Mouse (Mus musculus) heart, embryonic 13.5 days (tissue): ENCODE results near the gene Entpd3. TPM values are rescaled to one million over a fixed set of nuclear protein-coding genes. Genes with fewer than 3 reads are reported as not detected.

Source experiments
- ATAC-seq: fragments of 200-750 bp; cut with Nextera tagmentation; 2 replicates; pipeline ENCODE4 v1.8.0; 2017; ENCODE audit warnings: moderate TSS enrichment; ENCODE audit not compliant: insufficient number of reproducible peaks, low FRiP score, low TSS enrichment; ENCODE audit errors: extremely low read depth
- H3K27ac ChIP-seq: fragments of 300-500 bp; sonication (generic); replicated peaks from 2 replicates; pipeline ENCODE4 v1.5.1; 2015; ENCODE audit warnings: moderate library complexity, mild to moderate bottlenecking, inconsistent platforms
- H3K27me3 ChIP-seq: fragments of 300-500 bp; sonication (generic); replicated peaks from 2 replicates; pipeline ENCODE4 v1.6.1; 2015; ENCODE audit warnings: mild to moderate bottlenecking, inconsistent platforms
- H3K36me3 ChIP-seq: fragments of 300-500 bp; sonication (generic); 2 replicates; pipeline ENCODE4 v1.6.1; 2015; ENCODE audit warnings: mild to moderate bottlenecking, inconsistent platforms
- H3K4me1 ChIP-seq: fragments of 300-500 bp; sonication (generic); 2 replicates; pipeline ENCODE4 v1.6.1; 2015; ENCODE audit warnings: inconsistent platforms
- H3K4me2 ChIP-seq: fragments of 300-500 bp; sonication (generic); 2 replicates; pipeline ENCODE4 v1.6.1; 2015; ENCODE audit warnings: inconsistent platforms, mild to moderate bottlenecking, moderate library complexity
- H3K4me3 ChIP-seq: fragments of 300-500 bp; sonication (generic); 2 replicates; pipeline ENCODE4 v1.5.1; 2015; ENCODE audit warnings: moderate library complexity, mild to moderate bottlenecking, inconsistent platforms
- H3K9ac ChIP-seq: fragments of 300-500 bp; sonication (generic); 2 replicates; pipeline ENCODE4 v1.6.1; 2015; ENCODE audit warnings: inconsistent platforms, mild to moderate bottlenecking, moderate library complexity
- H3K9me3 ChIP-seq: fragments of 300-500 bp; sonication (generic); 2 replicates; pipeline ENCODE4 v1.6.1; 2016; ENCODE audit warnings: inconsistent platforms
- WGBS: fragments of 180-500 bp; shearing (Covaris S2); methylation state at CpG from one replicate; pipeline ENCODE4 v1.1.7; 2015; ENCODE audit warnings: mixed read lengths; 5-methylcytosine and 5-hydroxymethylcytosine counted together
- polyA plus RNA-seq: library from polyadenylated mRNA; unstranded; fragments of >200 nt; fragmentation: Nextera tagmentation; extraction: Ambion mirVana; gene quantifications from 2 replicates; pipeline ENCODE4 v1.2.1, GENCODE M21; 2015

Gene Entpd3
- polyA plus RNA-seq, 1 experiment from 2014 or later, result 0.40 TPM

DNA sequence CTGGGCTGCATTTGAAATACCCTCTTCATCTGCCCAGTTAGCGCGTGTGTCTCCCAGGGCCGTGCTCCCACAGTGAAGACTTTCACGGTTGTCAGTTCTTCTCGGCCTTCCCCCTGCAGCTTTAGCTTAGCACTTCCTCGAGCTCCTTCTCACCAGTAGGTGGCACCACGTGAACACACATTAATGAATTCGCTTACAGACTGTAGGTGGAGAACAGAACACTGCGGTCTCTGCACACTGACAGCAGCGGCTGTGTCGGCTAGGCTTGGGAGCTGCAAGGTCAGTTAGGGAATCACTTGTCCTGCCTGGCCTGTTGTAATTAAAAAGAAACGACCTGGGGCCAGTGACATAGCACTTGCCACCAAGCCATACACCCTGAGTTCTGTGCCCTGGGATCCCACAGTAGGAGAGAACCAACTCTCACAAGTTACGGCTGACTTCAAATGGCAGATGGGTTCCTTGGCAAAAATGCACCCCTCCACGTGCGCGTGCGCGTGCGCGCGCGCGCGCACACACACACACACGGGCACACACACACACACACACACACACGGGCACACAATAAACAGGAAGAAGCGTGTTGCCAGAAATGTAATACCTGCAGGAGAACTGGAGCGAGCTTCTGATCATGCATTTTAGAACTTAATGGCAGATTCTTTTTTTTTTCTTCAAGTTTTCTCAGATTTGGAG is 43.1 kb downstream of the Entpd3 start:
- Histone ChIP-seq H3K9me3 (no peaks in the 10 kb centered on the region), H3K27me3 (no peaks in the 10 kb centered on the region), H3K36me3 (no peaks in the 10 kb centered on the region), H3K4me1 (peaks cover 20% of the 10 kb centered on the region), H3K4me2 (peak overlapping the region; percentile 93), H3K9ac (peak overlapping the region; percentile 82), H3K27ac (peak overlapping the region; percentile 75), H3K4me3 (peak overlapping the region; percentile 56)
- peak; percentile 40; the same call in 1 of the 2 replicates for ATAC-seq
- 11% methylated on average over 28 of the region's 28 CpGs for WGBS

DNA sequence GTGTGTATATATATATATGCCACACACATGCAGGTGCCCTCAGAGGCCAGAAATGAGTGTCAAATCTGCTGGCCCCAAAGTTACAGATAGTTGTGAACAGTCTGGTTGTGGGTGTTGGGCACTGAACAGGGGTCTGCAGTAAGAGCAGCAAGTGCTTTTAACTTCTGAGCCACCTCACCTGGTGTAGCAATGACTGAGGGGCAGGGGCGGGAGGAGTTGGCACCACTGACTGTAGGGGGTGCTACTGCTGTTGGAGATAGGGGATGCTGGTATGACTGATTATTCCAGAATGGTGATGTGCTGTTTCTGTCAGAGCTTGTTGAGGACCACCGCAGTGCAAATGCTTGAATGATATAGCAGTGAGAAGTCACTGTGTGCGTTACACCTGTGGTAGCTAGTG is 43.7 kb downstream of the Entpd3 start:
- H3K9ac ChIP-seq, result peak overlapping the region; percentile 82; the same call in 1 of the 2 replicates
- peak overlapping the region; percentile 93 for H3K4me2 ChIP-seq
- no peaks in the 10 kb centered on the region for H3K9me3 ChIP-seq
- no peak for ATAC-seq
- H3K36me3 ChIP-seq, result no peaks in the 10 kb centered on the region
- H3K4me1 ChIP-seq, result peaks cover 15% of the 10 kb centered on the region
- peak overlapping the region; percentile 48; the same call in 1 of the 2 replicates for H3K27ac ChIP-seq
- WGBS, result 73% methylated on average over 3 of the region's 3 CpGs
- peak overlapping the region; percentile 56 for H3K4me3 ChIP-seq
- no peaks in the 10 kb centered on the region for H3K27me3 ChIP-seq

DNA sequence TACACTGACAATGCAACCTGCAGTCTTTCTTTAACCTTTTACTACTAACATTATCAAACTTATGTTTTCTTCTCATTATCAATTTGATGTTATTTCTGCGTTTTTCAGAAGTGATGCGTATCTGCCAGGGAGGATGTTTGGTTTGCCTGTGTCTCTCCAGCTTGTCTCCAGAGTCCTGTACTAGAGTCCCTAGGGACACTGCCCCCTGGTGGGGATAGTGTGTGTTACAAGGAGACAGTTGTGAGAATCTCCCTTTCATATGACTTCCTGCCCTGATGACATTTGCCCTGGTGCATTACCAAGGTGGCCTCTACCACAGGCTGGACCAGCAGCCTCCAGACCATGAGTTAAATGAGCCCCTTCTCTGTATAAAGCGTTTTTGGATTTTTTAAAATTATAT is 46.9 kb downstream of the Entpd3 start:
- Histone ChIP-seq H3K9ac (no peak overlapping the region), H3K4me2 (no peak overlapping the region), H3K36me3 (no peaks in the 10 kb centered on the region), H3K4me1 (peaks cover 15% of the 10 kb centered on the region), H3K27me3 (no peaks in the 10 kb centered on the region), H3K27ac (no peak overlapping the region), H3K4me3 (no peak overlapping the region), H3K9me3 (no peaks in the 10 kb centered on the region)
- WGBS, result 11% methylated on average over 3 of the region's 3 CpGs
- no peak for ATAC-seq

DNA sequence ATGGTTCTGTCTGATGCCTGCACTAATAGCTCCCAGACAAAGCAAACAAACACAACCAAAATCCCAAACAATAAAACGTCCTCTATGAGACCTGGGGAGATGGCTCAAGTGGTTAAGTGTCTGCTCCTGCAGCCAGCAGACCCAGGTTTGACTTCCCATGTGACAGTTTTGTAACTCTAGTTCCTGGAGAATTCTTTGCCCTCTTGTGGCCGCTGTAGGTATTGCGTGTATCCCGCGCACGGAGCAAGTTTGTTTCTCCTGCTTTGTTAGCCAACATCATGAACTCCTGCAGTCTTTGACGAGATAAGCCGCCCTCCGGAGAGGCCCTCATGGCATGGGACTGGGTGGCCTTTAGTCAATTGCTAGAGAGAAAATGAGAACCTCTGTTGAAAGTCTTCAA is 51.9 kb downstream of the Entpd3 start:
- ATAC-seq, result no peak
- 2% methylated on average over 9 of the region's 9 CpGs for WGBS
- H3K27me3 ChIP-seq, result peaks cover 6% of the 10 kb centered on the region; the same call in 1 of the 2 replicates
- H3K4me1 ChIP-seq, result no peaks in the 10 kb centered on the region
- H3K27ac ChIP-seq, result no peak overlapping the region
- H3K36me3 ChIP-seq, result no peaks in the 10 kb centered on the region
- H3K4me3 ChIP-seq, result no peak overlapping the region
- H3K9me3 ChIP-seq, result no peaks in the 10 kb centered on the region
- H3K9ac ChIP-seq, result no peak overlapping the region
- no peak overlapping the region for H3K4me2 ChIP-seq

DNA sequence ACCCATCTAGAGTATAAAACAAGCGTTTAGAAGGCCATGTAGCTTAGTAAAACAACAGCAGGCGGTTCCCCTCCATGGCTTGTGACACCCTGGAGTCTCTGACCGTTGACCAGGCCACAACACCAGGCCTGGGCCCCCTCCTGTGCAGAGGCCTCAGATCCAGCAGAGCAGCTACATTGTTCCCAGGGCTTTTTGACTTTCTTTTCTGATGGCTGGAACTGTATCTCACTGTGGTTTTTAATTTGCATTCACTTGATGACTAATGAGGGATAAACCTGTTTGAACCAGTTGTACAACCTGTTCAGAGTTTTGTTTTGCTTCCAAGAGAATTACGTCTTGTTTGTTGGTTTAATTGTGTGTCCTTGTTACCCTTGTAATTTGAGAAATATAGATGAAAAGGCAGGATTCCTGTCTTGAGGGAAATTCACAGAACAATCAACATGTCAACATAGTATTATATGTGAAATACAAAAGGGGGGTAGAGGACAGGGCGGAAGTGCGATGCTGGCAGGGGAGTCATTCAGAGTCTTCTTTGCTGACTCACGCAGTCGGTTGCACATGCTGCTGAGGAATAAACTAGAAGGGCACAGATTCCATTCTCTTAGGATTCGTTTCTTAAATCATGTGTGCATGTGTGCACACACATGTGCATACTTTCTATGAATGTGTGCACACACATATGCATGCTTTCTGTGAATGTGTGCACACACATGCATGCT is 53.9 kb downstream of the Entpd3 start:
- Histone ChIP-seq H3K4me3 (no peak overlapping the region), H3K36me3 (no peaks in the 10 kb centered on the region), H3K27ac (no peak overlapping the region), H3K27me3 (peaks cover 6% of the 10 kb centered on the region; the same call in 1 of the 2 replicates), H3K9ac (no peak overlapping the region), H3K4me2 (no peak overlapping the region), H3K4me1 (no peaks in the 10 kb centered on the region), H3K9me3 (no peaks in the 10 kb centered on the region)
- whole genome bisulfite sequencing, result 66% methylated on average over 9 of the region's 9 CpGs
- no peak for ATAC-seq

DNA sequence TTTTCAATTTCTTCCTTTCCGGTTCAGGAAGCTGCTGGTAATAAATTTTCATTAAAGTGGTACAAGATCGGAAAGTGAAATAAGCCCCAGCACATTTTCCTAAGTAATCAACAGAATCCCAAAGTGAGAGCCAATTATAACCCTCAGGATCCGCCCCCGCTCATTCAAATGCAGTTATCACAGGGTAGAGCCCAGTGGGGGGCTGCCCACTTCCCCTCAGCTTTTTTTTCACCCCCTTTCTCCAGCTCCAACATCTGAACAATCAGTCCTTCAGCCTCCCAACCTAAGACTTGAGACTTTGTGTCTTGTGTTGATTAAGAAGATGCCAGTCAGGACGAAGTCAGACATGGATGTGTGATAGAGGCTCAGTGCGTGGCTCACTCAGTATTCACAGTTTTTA is 55.2 kb downstream of the Entpd3 start:
- no peak overlapping the region for H3K27ac ChIP-seq
- no peak for ATAC-seq
- no peak overlapping the region for H3K9ac ChIP-seq
- H3K4me2 ChIP-seq, result no peak overlapping the region
- H3K4me1 ChIP-seq, result no peaks in the 10 kb centered on the region
- WGBS, result 71% methylated on average over 6 of the region's 6 CpGs
- no peaks in the 10 kb centered on the region for H3K9me3 ChIP-seq
- no peaks in the 10 kb centered on the region for H3K36me3 ChIP-seq
- no peak overlapping the region for H3K4me3 ChIP-seq
- peaks cover 6% of the 10 kb centered on the region; the same call in 1 of the 2 replicates for H3K27me3 ChIP-seq

DNA sequence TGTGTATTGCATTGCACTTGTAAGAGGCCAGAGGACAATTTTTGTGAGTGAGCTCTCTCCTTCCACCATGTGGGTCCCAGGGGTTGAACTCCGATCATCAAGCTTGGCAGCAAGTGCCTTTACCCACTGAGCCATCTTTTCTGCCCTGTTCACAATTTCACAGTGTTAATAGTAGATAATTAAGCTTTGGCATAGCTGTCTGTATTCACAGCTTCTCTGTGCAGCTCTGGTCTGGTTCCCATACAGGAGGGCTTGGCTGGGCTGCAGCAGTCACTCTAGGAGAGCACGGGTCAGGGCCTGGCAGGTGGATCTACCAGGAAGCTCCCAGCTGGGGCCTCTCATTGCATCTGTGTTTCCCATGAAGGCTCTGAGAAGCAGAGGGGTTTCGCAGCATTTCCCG is 55.7 kb downstream of the Entpd3 start:
- Histone ChIP-seq H3K36me3 (no peaks in the 10 kb centered on the region), H3K9ac (no peak overlapping the region), H3K9me3 (no peaks in the 10 kb centered on the region), H3K27me3 (peaks cover 6% of the 10 kb centered on the region; the same call in 1 of the 2 replicates), H3K4me3 (no peak overlapping the region), H3K4me1 (no peaks in the 10 kb centered on the region), H3K4me2 (no peak overlapping the region), H3K27ac (no peak overlapping the region)
- 77% methylated on average over 4 of the region's 4 CpGs for WGBS
- ATAC-seq, result no peak

DNA sequence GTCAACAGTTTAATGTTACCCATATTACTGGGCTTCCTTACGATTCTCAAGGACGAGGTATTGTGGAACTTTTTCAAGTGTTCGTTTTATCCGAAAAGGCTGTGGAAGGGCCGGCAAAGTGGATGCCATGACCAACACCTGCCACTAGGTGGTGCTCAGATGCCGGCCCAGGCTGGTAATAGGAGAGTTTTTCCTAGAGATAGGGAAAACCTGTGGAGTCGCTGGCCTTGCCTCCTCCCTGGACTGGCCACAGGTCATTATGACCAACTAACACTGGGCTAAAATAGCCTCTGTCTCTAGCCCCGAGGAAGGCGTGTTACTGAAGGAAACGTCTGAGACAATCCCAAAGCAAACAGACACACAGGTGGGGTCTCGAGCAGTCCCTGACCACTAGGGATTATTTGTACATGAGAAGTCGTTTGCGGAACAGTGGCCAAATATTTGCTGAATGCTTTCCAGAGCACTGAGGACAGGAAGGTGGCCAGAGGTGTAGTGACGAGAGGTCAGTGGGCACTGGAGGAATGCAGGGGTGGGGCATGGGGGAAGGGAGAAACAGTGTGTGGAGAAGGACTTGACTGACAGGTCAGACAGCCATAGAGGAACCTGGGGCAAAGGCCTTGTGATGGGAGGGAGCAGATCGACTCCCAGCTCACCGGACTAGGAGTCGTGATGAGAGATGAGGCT is 62.0 kb downstream of the Entpd3 start:
- 0 out of 2 replicates have a peak, but pooled peaks have one; percentile 31 for ATAC-seq
- H3K27ac ChIP-seq, result no peak overlapping the region

DNA sequence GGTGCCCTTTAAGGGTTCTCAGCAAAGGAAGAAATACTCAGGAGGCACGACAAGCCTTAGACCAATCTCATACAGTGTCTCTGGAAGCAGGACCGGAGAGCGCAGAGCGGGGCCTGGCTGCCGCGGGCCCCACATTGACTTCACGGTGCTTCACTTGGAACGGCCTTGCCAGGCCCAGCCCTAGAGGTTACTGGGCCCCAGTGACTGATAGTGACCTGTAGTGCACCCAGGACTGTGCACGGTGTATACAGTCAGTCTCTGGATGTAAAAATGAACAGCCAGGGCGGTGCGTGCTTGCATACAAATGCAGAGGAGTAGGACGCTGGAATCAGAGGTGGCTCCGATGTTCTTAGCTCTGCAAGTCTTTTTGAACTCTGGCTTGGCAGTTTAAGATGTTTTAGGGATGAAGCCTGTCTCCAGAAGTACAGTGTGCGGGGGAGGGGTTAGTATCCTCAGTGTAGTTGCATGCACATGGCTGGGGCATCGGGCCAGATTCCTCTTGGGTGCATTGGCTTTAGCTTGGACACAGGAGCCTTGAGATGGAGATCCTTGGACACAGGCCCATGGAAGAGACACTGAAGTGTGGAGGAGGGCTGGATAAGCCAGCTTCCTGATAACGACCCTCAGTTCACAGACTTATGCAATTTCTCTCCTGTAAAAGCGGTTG is 62.7 kb downstream of the Entpd3 start:
- H3K27ac ChIP-seq, result no peak overlapping the region
- WGBS, result 52% methylated on average over 17 of the region's 17 CpGs

More for the DNA sequence above, 62.0 kb downstream of the Entpd3 start:
- H3K9ac ChIP-seq, result peak overlapping the region; percentile 28; the same call in 1 of the 2 replicates
- H3K4me2 ChIP-seq, result peak overlapping the region; percentile 54
- H3K27me3 ChIP-seq, result peaks cover 8% of the 10 kb centered on the region; the same call in 1 of the 2 replicates
- H3K4me3 ChIP-seq, result peak overlapping the region; percentile 8; the same call in 1 of the 2 replicates
- 17% methylated on average over 17 of the region's 17 CpGs for WGBS
- peaks cover 23% of the 10 kb centered on the region for H3K4me1 ChIP-seq
- H3K36me3 ChIP-seq, result no peaks in the 10 kb centered on the region
- H3K9me3 ChIP-seq, result peaks cover under 1% of the 10 kb centered on the region; the same call in 1 of the 2 replicates

DNA sequence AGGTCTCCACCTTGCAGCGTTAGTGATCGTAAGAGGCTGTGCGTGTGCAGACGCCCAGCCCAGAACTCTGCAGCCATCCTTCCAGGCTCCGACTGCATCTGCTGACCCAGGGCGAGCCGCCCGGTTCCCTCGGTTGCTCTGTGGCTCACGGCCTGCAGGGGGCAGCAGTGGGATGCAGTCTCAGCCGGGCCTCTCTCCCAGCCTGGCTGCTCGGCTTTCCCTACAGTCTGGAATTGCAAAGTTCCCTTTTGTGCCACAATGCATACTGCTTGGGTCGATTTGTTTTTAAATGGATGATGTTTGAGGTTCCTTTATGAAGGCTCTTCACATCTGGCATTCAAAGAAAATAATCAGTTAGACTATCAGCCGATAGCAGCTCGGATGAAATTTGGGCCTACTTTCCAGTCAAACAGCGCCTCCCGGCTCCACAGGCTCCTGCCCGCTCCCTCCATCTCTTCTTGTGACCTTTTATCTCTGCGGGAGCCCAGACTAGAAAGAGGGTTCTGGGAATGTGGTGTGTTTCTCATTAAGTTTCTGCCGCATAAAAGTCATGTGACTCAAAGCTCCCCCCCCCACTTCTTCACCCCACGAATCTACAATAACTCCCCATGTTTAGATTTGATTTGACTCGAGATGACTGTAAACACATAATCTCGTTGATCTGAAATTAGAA is 63.4 kb downstream of the Entpd3 start:
- Histone ChIP-seq H3K4me2 (peak overlapping the region; percentile 54), H3K27me3 (peaks cover 8% of the 10 kb centered on the region; the same call in 1 of the 2 replicates), H3K4me3 (peak overlapping the region; percentile 3), H3K9ac (peak overlapping the region; percentile 62), H3K27ac (no peak overlapping the region), H3K36me3 (no peaks in the 10 kb centered on the region), H3K4me1 (peaks cover 23% of the 10 kb centered on the region), H3K9me3 (peaks cover 14% of the 10 kb centered on the region)
- peak; percentile 66; the same call in 1 of the 2 replicates for ATAC-seq
- WGBS, result 5% methylated on average over 23 of the region's 23 CpGs

More for the DNA sequence above, 62.7 kb downstream of the Entpd3 start:
- Histone ChIP-seq H3K9ac (peak overlapping the region; percentile 28; the same call in 1 of the 2 replicates), H3K4me1 (peaks cover 23% of the 10 kb centered on the region), H3K4me3 (peak overlapping the region; percentile 8; the same call in 1 of the 2 replicates), H3K4me2 (peak overlapping the region; percentile 54), H3K36me3 (no peaks in the 10 kb centered on the region), H3K27me3 (peaks cover 8% of the 10 kb centered on the region; the same call in 1 of the 2 replicates), H3K9me3 (peaks cover 7% of the 10 kb centered on the region)
- ATAC-seq, result 0 out of 2 replicates have a peak, but pooled peaks have one; percentile 31
